In the genomic region with DNA sequence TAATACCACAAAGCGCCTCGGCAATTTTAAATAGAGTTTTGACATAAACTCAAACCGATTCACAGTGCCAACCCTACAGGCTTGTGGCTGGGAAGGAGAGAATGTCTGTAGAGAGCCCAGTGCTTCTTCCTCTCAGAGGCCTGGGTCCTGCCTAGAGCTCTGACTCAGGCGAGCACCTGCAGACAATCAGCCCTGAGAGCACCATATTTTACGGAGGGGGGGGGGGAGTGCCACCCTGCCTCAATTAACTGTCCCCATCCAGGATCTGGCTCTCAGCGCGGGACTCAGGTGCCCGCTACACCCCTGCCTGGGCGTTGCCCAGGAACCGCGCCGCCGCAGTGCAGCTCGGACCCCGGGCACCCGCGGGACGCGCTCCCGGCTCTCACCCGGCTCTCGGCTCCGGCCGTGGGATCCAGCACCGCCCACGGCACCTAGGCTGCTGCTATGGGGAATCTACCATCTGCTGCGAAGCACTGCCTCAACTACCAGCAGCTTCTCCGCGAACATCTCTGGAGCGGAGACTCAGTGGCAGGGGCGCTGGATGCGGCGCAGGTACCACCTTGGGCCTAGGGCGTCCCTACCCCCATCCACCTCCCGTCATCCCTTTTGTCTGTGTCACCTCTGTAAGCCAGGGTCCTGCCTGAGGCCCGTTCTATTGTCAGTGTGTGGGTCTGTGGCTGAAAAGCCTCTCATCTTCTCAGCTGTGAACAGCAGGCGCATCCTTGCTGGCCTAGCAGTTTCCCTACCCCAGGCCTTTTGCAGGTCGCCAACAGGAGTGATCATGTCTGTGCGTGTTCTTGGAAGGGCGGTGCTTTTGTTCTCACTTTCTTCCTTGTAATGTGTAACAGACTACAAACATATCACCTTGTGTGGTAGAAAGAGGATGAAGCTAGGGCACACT, we compare ENCODE assay signal across 7 mouse cellular contexts. TPM values are rescaled to one million over a fixed set of nuclear protein-coding genes. Genes with fewer than 3 reads are reported as not detected.
A peak's percentile ranks its signal among the peaks of the same experiment; 100 is the strongest.
DNase-seq lines count a peak whose midpoint lies in the region; ATAC-seq and TF ChIP-seq lines count a peak whose summit lies in the region.

A gene (plus strand): TSS at position 225 of the 901 bp plus-strand sequence.

- peaks cover 9% of the 10 kb centered on the region; the same call in 1 of the 2 replicates for H3K4me1 ChIP-seq in midbrain, embryonic 14.5 days (ENCODE audit: control insufficient read depth, insufficient read depth, low read length)
- H3K4me1 ChIP-seq in testis, adult 2 months (ENCODE audit: control insufficient read depth, insufficient read depth, low read length), result peaks cover 11% of the 10 kb centered on the region

- peak within 1 kb of the TSS; percentile 94 for H3K27ac ChIP-seq in left cerebral cortex, adult 2 months
- peak within 1 kb of the TSS; percentile 94 for H3K27ac ChIP-seq in midbrain, embryonic 14.5 days (replicated peaks; ENCODE audit: low read depth, low read length)
- H3K27ac ChIP-seq in testis, adult 2 months (ENCODE audit: control insufficient read depth, insufficient read depth, low read depth, low read length), result no peak within 1 kb of the TSS; the same call in 1 of the 2 replicates

- peak within 1 kb of the TSS; percentile 95 for H3K9ac ChIP-seq in midbrain, embryonic 14.5 days (replicated peaks; ENCODE audit: low read length)

- H3K9me3 ChIP-seq in midbrain, embryonic 14.5 days (ENCODE audit: control insufficient read depth, low read length), result no peaks in the 10 kb centered on the region

- peak; percentile 11 to 46 for DNase-seq in urinary bladder, adult 18-20 months (ENCODE audit: low spot score in 2 of 2)
- DNase-seq in urinary bladder, postnatal 10 days (ENCODE audit: low spot score), result no peak
- DNase-seq in cerebellum, postnatal 10 days, result peak; percentile 83 to 84
- DNase-seq in frontal cortex, postnatal 25 days (ENCODE audit: low spot score in 2 of 2), result peak; percentile 55 to 59
- peak; percentile 70 to 82 for DNase-seq in left cerebral cortex, adult 2 months (ENCODE audit: extremely low spot score in 1 of 2, low spot score in 2 of 2)
- peak; percentile 75 for DNase-seq in midbrain, embryonic 14.5 days

- 3% methylated on average over 40 of the region's 40 CpGs for WGBS in midbrain, embryonic 14.5 days

- H3K4me3 ChIP-seq in left cerebral cortex, adult 2 months, result peak within 1 kb of the TSS; percentile 57
- peak within 1 kb of the TSS; percentile 58 for H3K4me3 ChIP-seq in midbrain, embryonic 14.5 days (replicated peaks; ENCODE audit: low read depth, low read length)
- peak within 1 kb of the TSS; percentile 86 for H3K4me3 ChIP-seq in testis, adult 2 months (ENCODE audit: control insufficient read depth, low read depth, low read length)

- H3K27me3 ChIP-seq in midbrain, embryonic 14.5 days (ENCODE audit: control insufficient read depth, insufficient read depth, low read length), result no peaks in the 10 kb centered on the region
- no peaks in the 10 kb centered on the region for H3K27me3 ChIP-seq in testis, adult 2 months (ENCODE audit: control insufficient read depth, insufficient read depth, low read length)

- TF ChIP-seq CTCF in left cerebral cortex, adult 2 months (IDR thresholded peaks at IDR 0.05), result no peak
- no peak for TF ChIP-seq CTCF in testis, adult 2 months (IDR thresholded peaks at IDR 0.05; ENCODE audit: control insufficient read depth, insufficient read depth, insufficient replicate concordance, low read depth, low read length)

- peak within 1 kb of the TSS; percentile 79 for H3K4me2 ChIP-seq in midbrain, embryonic 14.5 days (ENCODE audit: low read length)

- no peaks in the 10 kb centered on the region for H3K36me3 ChIP-seq in midbrain, embryonic 14.5 days (ENCODE audit: control insufficient read depth, insufficient read depth, low read length)
- no peaks in the 10 kb centered on the region for H3K36me3 ChIP-seq in testis, adult 2 months (ENCODE audit: control insufficient read depth, insufficient read depth, low read length)

- intact Hi-C loops in left cerebral cortex, adult 2 months (cut with DNase I), result loop anchor here (5.0 kb wide), 1 partner anchor 333 kb away; a partner anchor contains a TSS

- TF ChIP-seq POLR2A in testis, adult 2 months (IDR thresholded peaks at IDR 0.05; ENCODE audit: control insufficient read depth, low read depth, low read length), result no peak; the same call in 1 of the 2 replicates

- ATAC-seq in midbrain, embryonic 14.5 days (ENCODE audit: low FRiP score, low TSS enrichment), result peak; percentile 90

RNA-seq across cellular contexts. Expression of the gene that starts here (rescaled TPM):
- 10 to 100 TPM; 16.7 to 17.0 TPM for total RNA-seq in left cerebral cortex, adult 2 months (2021)
- polyA plus RNA-seq in midbrain, embryonic 14.5 days (2014; fragmentation: Nextera tagmentation; extraction: Ambion mirVana), result 22.4 and 30.4 TPM in 2 replicates
- 0.34 and 0.67 TPM in 2 replicates for polyA plus RNA-seq in testis, adult 2 months (2012; rRNA removed)

Comparison
In these comparisons a context has a peak if more than half of its experiments do, and no peak if none do; other contexts are left out.
1. RNA of the gene that starts here (polyA plus RNA-seq): 22.4 to 30.4 TPM in midbrain, embryonic 14.5 days; 0.34 to 0.67 TPM in testis, adult 2 months; every median in the first group is over 10 times any median in the second.
2. Peak in every context shown above with its lines, with median percentiles within 50 percentile points of each other: H3K4me3 ChIP-seq.